Mouse (Mus musculus): ENCODE results near the gene Skp2. TPM values are rescaled to one million over a fixed set of nuclear protein-coding genes. Genes with fewer than 3 reads are reported as not detected.

Skp2 gene
- polyA plus RNA-seq, 1 experiment from 2014 or later = 68.9 TPM

- H3K27me3 ChIP-seq = no peaks in the 10 kb centered on the region
- no peak overlapping the region for H3K9ac ChIP-seq
- no peaks in the 10 kb centered on the region for H3K4me1 ChIP-seq
- peaks cover 15% of the 10 kb centered on the region for H3K36me3 ChIP-seq
- H3K4me2 ChIP-seq = no peak overlapping the region
- ATAC-seq (ENCODE audit: insufficient number of reproducible peaks, low FRiP score, low TSS enrichment, low read depth) = no peak
- no peak overlapping the region for H3K4me3 ChIP-seq
- H3K27ac ChIP-seq = no peak overlapping the region
- H3K9me3 ChIP-seq = no peaks in the 10 kb centered on the region
- WGBS = 75% methylated on average over 5 of the region's 5 CpGs
These were observed 67.8 kb downstream of the Skp2 start for GRCm38 (mm10) chr15:9087421-9087820.

- Histone ChIP-seq H3K27ac (no peak overlapping the region), H3K9ac (no peak overlapping the region), H3K9me3 (no peaks in the 10 kb centered on the region), H3K4me2 (no peak overlapping the region), H3K4me3 (no peak overlapping the region), H3K27me3 (no peaks in the 10 kb centered on the region), H3K36me3 (peaks cover 14% of the 10 kb centered on the region), H3K4me1 (no peaks in the 10 kb centered on the region)
- 78% methylated on average over 11 of the region's 11 CpGs for WGBS
- ATAC-seq (ENCODE audit: insufficient number of reproducible peaks, low FRiP score, low TSS enrichment, low read depth) = no peak
These were observed 68.4 kb downstream of the Skp2 start for GRCm38 (mm10) chr15:9086813-9087212.

GRCm38 (mm10) chr15:9082753-9083152, 72.5 kb downstream of the Skp2 start:
- Histone ChIP-seq H3K36me3 (peaks cover 9% of the 10 kb centered on the region), H3K27me3 (no peaks in the 10 kb centered on the region), H3K4me1 (peaks cover 5% of the 10 kb centered on the region; the same call in 1 of the 2 replicates), H3K9ac (no peak overlapping the region), H3K9me3 (no peaks in the 10 kb centered on the region), H3K4me2 (no peak overlapping the region), H3K4me3 (no peak overlapping the region), H3K27ac (no peak overlapping the region)
- no peak for ATAC-seq (ENCODE audit: insufficient number of reproducible peaks, low FRiP score, low TSS enrichment, low read depth)
- whole genome bisulfite sequencing = 85% methylated on average over 9 of the region's 9 CpGs

GRCm38 (mm10) chr15:9081294-9081693, 73.9 kb downstream of the Skp2 start:
- Histone ChIP-seq H3K4me3 (no peak overlapping the region), H3K9ac (no peak overlapping the region), H3K36me3 (no peaks in the 10 kb centered on the region), H3K27ac (no peak overlapping the region), H3K4me1 (peaks cover 6% of the 10 kb centered on the region; the same call in 1 of the 2 replicates), H3K4me2 (no peak overlapping the region), H3K27me3 (no peaks in the 10 kb centered on the region), H3K9me3 (no peaks in the 10 kb centered on the region)
- no peak for ATAC-seq (ENCODE audit: insufficient number of reproducible peaks, low FRiP score, low TSS enrichment, low read depth)
- WGBS = 86% methylated on average over 3 of the region's 3 CpGs

GRCm38 (mm10) chr15:9080206-9080605, 75.0 kb downstream of the Skp2 start:
- H3K9ac ChIP-seq = no peak overlapping the region
- peaks cover 9% of the 10 kb centered on the region; the same call in 1 of the 2 replicates for H3K4me1 ChIP-seq
- 63% methylated on average over 4 of the region's 4 CpGs for WGBS
- no peak for ATAC-seq (ENCODE audit: insufficient number of reproducible peaks, low FRiP score, low TSS enrichment, low read depth)
- no peaks in the 10 kb centered on the region for H3K9me3 ChIP-seq
- H3K27ac ChIP-seq = no peak overlapping the region
- no peak overlapping the region for H3K4me2 ChIP-seq
- no peak overlapping the region for H3K4me3 ChIP-seq
- no peaks in the 10 kb centered on the region for H3K36me3 ChIP-seq
- no peaks in the 10 kb centered on the region for H3K27me3 ChIP-seq

- 43% methylated on average over 5 of the region's 5 CpGs for WGBS
- H3K9ac ChIP-seq = no peak overlapping the region
- H3K27me3 ChIP-seq = no peaks in the 10 kb centered on the region
- ATAC-seq (ENCODE audit: insufficient number of reproducible peaks, low FRiP score, low TSS enrichment, low read depth) = no peak
- H3K27ac ChIP-seq = no peak overlapping the region
- H3K4me1 ChIP-seq = peaks cover 11% of the 10 kb centered on the region; the same call in 1 of the 2 replicates
- no peak overlapping the region for H3K4me3 ChIP-seq
- H3K36me3 ChIP-seq = no peaks in the 10 kb centered on the region
- H3K4me2 ChIP-seq = no peak overlapping the region
- no peaks in the 10 kb centered on the region for H3K9me3 ChIP-seq
These were observed 75.6 kb downstream of the Skp2 start for GRCm38 (mm10) chr15:9079626-9080025.

GRCm38 (mm10) chr15:9078481-9079300, 76.5 kb downstream of the Skp2 start:
- peaks cover 12% of the 10 kb centered on the region; the same call in 1 of the 2 replicates for H3K4me1 ChIP-seq
- no peaks in the 10 kb centered on the region for H3K27me3 ChIP-seq
- no peak overlapping the region for H3K27ac ChIP-seq
- H3K4me3 ChIP-seq = no peak overlapping the region
- 69% methylated on average over 12 of the region's 12 CpGs for WGBS
- no peaks in the 10 kb centered on the region for H3K9me3 ChIP-seq
- H3K4me2 ChIP-seq = no peak overlapping the region
- no peaks in the 10 kb centered on the region for H3K36me3 ChIP-seq
- no peak for ATAC-seq (ENCODE audit: insufficient number of reproducible peaks, low FRiP score, low TSS enrichment, low read depth)
- no peak overlapping the region for H3K9ac ChIP-seq

- Histone ChIP-seq H3K4me3 (no peak overlapping the region), H3K36me3 (no peaks in the 10 kb centered on the region), H3K27me3 (no peaks in the 10 kb centered on the region), H3K9me3 (no peaks in the 10 kb centered on the region), H3K4me2 (no peak overlapping the region), H3K27ac (no peak overlapping the region), H3K4me1 (peaks cover 21% of the 10 kb centered on the region), H3K9ac (no peak overlapping the region)
- WGBS = 68% methylated on average over 14 of the region's 14 CpGs
- ATAC-seq (ENCODE audit: insufficient number of reproducible peaks, low FRiP score, low TSS enrichment, low read depth) = no peak
These were observed 79.5 kb downstream of the Skp2 start for GRCm38 (mm10) chr15:9075608-9076200.

GRCm38 (mm10) chr15:9074671-9075070, 80.6 kb downstream of the Skp2 start:
- H3K4me3 ChIP-seq = no peak overlapping the region
- no peaks in the 10 kb centered on the region for H3K27me3 ChIP-seq
- no peak overlapping the region for H3K9ac ChIP-seq
- peaks cover 29% of the 10 kb centered on the region for H3K4me1 ChIP-seq
- WGBS = 15% methylated on average over 4 of the region's 4 CpGs
- H3K9me3 ChIP-seq = no peaks in the 10 kb centered on the region
- no peak overlapping the region for H3K4me2 ChIP-seq
- no peak overlapping the region for H3K27ac ChIP-seq
- no peaks in the 10 kb centered on the region for H3K36me3 ChIP-seq
- no peak for ATAC-seq (ENCODE audit: insufficient number of reproducible peaks, low FRiP score, low TSS enrichment, low read depth)

GRCm38 (mm10) chr15:9074139-9074538, 81.1 kb downstream of the Skp2 start:
- no peak for ATAC-seq (ENCODE audit: insufficient number of reproducible peaks, low FRiP score, low TSS enrichment, low read depth)
- 19% methylated on average over 2 of the region's 2 CpGs for WGBS
- Histone ChIP-seq H3K4me2 (no peak overlapping the region), H3K9me3 (no peaks in the 10 kb centered on the region), H3K9ac (no peak overlapping the region), H3K27ac (no peak overlapping the region), H3K4me1 (peaks cover 26% of the 10 kb centered on the region), H3K36me3 (no peaks in the 10 kb centered on the region), H3K27me3 (no peaks in the 10 kb centered on the region), H3K4me3 (no peak overlapping the region)

- Histone ChIP-seq H3K27me3 (no peaks in the 10 kb centered on the region), H3K4me1 (peaks cover 23% of the 10 kb centered on the region), H3K4me3 (peak overlapping the region; percentile 91; the same call in 1 of the 2 replicates), H3K36me3 (no peaks in the 10 kb centered on the region), H3K4me2 (no peak overlapping the region), H3K9me3 (no peaks in the 10 kb centered on the region), H3K9ac (no peak overlapping the region), H3K27ac (no peak overlapping the region)
- WGBS = 78% methylated on average over 5 of the region's 5 CpGs
- no peak for ATAC-seq (ENCODE audit: insufficient number of reproducible peaks, low FRiP score, low TSS enrichment, low read depth)
These were observed 81.5 kb downstream of the Skp2 start for GRCm38 (mm10) chr15:9073684-9074083.

GRCm38 (mm10) chr15:9073067-9073608, 82.1 kb downstream of the Skp2 start:
- Histone ChIP-seq H3K36me3 (no peaks in the 10 kb centered on the region), H3K4me2 (peak overlapping the region; percentile 67), H3K4me3 (peak overlapping the region; percentile 91), H3K27me3 (no peaks in the 10 kb centered on the region), H3K9me3 (no peaks in the 10 kb centered on the region), H3K9ac (no peak overlapping the region), H3K4me1 (peaks cover 23% of the 10 kb centered on the region), H3K27ac (no peak overlapping the region)
- ATAC-seq (ENCODE audit: insufficient number of reproducible peaks, low FRiP score, low TSS enrichment, low read depth) = no peak
- 42% methylated on average over 12 of the region's 12 CpGs for WGBS

All from limb, embryonic 15.5 days (tissue).